Mouse (Mus musculus): ENCODE results near the gene Gm17019. TPM values are rescaled to one million over a fixed set of nuclear protein-coding genes. Genes with fewer than 3 reads are reported as not detected.
"Not testable (repeated sequence)": the region's sequence is repeated elsewhere in the genome, so short reads cannot be mapped to it uniquely, and the experiment has no call there.

Gm17019 gene
- total RNA-seq, 2 experiments from 2014 or later: not detected

- DNase-seq (ENCODE audit: low spot score in 2 of 2): not testable (repeated sequence)
Measured at GRCm38 (mm10) chr5:14997556-14997955, 35.2 kb downstream of the Gm17019 start.

- DNase-seq (ENCODE audit: low spot score in 2 of 2): not testable (repeated sequence)
Measured at GRCm38 (mm10) chr5:14996670-14997249, 36.0 kb downstream of the Gm17019 start.

- not testable (repeated sequence) for DNase-seq (ENCODE audit: low spot score in 2 of 2)
Measured at GRCm38 (mm10) chr5:14994124-14994523, 38.7 kb downstream of the Gm17019 start.

- not testable (repeated sequence) for DNase-seq (ENCODE audit: low spot score in 2 of 2)
Measured at GRCm38 (mm10) chr5:14990375-14991158, 42.2 kb downstream of the Gm17019 start.

- not testable (repeated sequence) for DNase-seq (ENCODE audit: low spot score in 2 of 2)
Measured at GRCm38 (mm10) chr5:14986649-14987387, 46.0 kb downstream of the Gm17019 start.

Other genes with a start within 250 kb of the Gm17019 start
- not detected for gene Gm9758, start 118.1 kb downstream of the Gm17019 start, total RNA-seq (2021)
- gene Speer4e, start 94.6 kb downstream of the Gm17019 start, total RNA-seq (2021): not detected
- not detected for gene Gm10354, start 54.1 kb downstream of the Gm17019 start, total RNA-seq (2021)